Mouse (Mus musculus) ES-E14 (cell line): Measurements from ENCODE around the gene Prr15.

Experiments
- CHD2 ChIP-seq: IDR thresholded peaks from 2 replicates; pipeline ENCODE4 v1.6.1; 2014; ENCODE audit warnings: mild to moderate bottlenecking, low read depth, low read length, inconsistent platforms
- MAFK ChIP-seq: IDR thresholded peaks from 2 replicates; pipeline ENCODE4 v1.6.1; 2014; ENCODE audit warnings: mild to moderate bottlenecking, low read depth, low read length, inconsistent platforms; ENCODE audit not compliant: insufficient read depth
- ZC3H11A ChIP-seq: IDR thresholded peaks from 2 replicates; pipeline ENCODE4 v1.6.1; 2012; ENCODE audit warnings: low read depth, mild to moderate bottlenecking, inconsistent platforms, low read length, borderline replicate concordance
- ZNF384 ChIP-seq: IDR thresholded peaks from 2 replicates; pipeline ENCODE4 v1.6.1; 2012; ENCODE audit warnings: low read depth, low read length, inconsistent platforms

GRCm38 (mm10) chr6:54278613-54279012, 47.0 kb upstream of the Prr15 start:
- TF ChIP-seq ZNF384 (no peak), MAFK (no peak), CHD2 (no peak), ZC3H11A (no peak)
